Mouse (Mus musculus) urinary bladder, adult 18-20 months (tissue): Measurements from ENCODE around the gene Ascl2.
A peak's percentile ranks its signal among the peaks of the same experiment; 100 is the strongest.

Experiments used
- DNase-seq, 2 experiments: peaks; one replicate each; pipeline ENCODE4 v3.0.0; 2022; ENCODE audit warnings: low spot score in 2 of 2, mixed read lengths in 2 of 2

Ascl2 gene

DNA sequence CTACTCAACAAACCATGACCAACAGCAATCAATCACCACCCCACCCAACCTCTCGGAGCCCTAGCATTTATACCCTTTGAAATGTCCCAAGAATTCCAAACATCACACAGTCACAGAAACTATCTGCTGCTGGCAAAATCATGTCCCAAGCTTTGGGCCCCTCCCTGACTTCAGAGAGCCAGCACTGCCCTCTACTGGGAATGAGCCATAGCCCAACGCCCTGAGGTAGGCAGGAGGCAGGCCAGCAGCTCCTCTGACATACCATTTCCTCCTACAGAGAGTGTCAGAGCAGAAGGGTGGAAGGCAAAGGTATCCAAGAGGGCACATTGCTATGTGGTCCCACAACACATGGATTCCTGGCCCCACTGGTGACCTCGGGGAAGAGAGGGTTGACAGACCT lies 33.6 kb upstream of the Ascl2 start:
- no peak for DNase-seq

GRCm38 (mm10) chr7:142997403-142998150 lies 28.5 kb upstream of the Ascl2 start:
- no peak for DNase-seq

GRCm38 (mm10) chr7:142996998-142997397 lies 27.9 kb upstream of the Ascl2 start:
- DNase-seq: no peak

DNA sequence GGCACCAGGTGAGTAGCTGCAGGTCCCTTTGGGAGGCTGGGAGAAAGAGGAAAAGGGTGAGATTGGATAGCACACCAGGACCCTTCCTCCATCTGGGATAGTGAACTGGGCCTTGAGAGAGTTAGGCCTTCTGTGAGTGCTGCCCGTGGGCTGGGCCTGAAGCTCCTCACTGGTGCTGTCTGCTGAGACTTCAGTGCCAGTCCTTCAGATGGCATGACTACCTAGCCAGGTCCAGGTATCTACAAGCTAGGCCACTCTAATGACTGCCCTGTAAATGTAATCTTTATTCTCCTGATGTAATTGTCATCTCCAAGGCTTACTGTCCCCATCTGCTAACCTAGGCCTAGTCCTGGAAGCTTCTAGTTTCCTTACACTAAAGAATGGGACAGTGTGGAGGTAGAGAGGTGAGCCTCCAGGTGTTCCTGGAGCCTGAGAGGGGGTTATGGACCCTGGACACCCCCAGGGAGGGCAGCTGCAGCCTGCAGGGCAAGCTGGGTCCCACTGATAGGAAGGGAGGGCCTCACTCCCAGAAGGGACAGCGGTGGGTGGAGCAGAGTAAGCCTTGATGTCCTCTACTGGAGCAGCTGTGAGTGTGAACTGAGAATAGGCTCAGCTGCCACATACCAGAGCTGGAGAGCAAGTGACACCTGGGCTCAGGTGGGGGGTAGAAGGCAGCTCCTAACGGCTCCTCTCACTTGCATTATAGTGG lies 26.7 kb upstream of the Ascl2 start:
- no peak for DNase-seq

DNA sequence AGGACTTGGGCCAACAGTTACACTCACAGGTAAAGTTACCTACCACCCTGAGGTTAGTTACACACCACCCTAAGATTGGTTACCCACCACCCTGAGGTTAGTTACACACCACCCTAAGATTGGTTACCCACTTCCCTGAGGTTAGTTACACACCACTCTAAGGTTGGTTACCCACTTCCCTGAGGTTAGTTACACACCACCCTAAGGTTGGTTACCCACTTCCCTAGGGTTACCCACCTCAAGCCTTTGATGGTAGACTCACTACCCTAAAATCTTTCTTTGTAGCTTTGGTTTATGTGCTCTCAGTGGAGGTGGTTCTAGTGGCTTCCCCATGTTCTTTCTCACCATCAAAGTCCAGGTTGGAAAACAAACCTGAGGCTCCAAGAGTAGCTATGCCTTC lies 25.9 kb upstream of the Ascl2 start:
- DNase-seq: no peak

- DNase-seq: no peak
Observed at GRCm38 (mm10) chr7:142987718-142988117, 18.7 kb upstream of the Ascl2 start.

GRCm38 (mm10) chr7:142985146-142985545 lies 16.1 kb upstream of the Ascl2 start:
- DNase-seq: no peak

DNA sequence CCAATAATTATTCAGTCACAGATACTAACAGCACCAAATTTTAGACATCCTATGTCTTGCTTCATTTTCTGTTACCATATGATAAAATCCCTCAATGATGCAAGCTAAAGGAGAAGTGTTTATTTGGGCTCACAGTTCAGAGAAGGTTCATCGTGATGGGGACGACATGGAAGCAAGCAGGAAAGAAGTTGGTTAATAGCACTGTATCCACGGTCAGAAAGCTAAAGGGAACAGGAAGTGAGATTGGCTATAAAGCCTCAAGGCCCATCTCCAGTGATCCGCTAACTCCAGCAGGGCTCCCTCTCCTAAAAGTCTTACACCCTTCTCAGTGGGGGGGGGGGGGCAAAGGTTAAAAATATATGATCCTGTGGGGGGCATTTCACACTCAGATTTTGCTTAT lies 12.8 kb upstream of the Ascl2 start:
- no peak for DNase-seq

DNA sequence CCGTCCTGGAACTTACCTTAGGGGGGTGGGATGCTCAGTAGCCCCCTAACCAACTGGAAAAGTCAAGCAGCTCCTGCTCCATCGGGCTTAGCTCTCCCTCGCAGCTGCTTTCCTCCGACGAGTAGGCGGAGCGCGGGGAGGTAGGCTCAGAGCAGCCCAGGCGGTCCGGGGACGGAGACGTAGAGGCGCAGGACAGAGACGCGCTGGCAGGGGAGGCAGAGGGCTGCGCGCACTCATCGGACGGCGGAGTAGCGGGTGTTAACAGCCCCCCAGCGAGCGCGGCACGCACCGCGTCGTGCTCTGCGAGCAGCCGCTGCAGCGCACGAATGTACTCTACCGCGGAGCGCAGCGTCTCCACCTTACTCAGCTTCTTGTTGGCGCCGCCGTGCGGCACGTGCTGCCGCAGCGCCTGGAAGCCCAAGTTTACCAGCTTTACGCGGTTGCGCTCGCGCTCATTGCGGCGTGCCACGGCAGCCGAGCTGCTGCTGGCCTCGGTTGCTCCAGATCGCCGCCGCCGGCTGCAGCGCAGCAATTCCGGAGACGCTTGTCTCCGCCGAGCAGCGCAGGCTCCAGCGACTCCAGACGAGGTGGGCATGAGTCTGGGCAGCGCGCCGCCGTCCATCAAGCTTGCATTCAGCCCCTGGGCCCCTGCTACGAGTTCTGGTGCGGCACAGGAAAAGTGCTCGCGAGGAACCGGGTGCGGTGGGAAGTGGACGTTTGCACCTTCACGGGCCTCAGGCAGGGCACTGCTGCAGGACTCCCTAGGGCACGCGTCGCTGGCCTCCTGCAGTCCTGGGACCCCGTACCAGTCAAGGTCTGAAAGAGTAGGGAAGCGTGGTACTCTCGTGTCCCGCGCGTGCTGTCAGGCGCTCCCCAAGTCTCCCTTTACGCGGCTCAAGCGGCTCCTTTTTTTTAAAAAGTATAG lies 918 bp downstream of the Ascl2 start:
- peak; percentile 62 to 65 for DNase-seq

- peak; percentile 71 to 82 for DNase-seq
Observed at GRCm38 (mm10) chr7:142967414-142967883, 1.6 kb downstream of the Ascl2 start.

- no peak for DNase-seq
Observed at GRCm38 (mm10) chr7:142959752-142960151, 9.3 kb downstream of the Ascl2 start.

DNA sequence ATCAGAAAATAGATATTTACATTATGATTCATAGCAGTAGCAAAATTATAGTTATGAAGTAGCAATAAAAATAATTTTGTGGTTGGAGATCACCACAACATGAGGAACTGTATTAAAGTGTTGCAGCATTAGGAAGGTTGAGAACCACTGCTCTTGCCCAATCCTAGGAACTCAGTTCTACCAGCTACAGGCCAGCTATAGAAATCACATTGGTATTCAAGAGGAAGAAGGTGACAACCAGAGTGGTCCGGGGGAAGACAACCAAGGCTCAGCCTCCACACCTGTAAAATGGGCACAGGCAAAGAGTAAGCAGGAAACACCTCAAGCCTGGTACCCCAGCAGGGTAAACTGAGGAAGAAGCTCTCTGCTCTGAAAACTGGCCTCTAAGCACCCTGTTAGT lies 10.2 kb downstream of the Ascl2 start:
- DNase-seq: no peak

DNA sequence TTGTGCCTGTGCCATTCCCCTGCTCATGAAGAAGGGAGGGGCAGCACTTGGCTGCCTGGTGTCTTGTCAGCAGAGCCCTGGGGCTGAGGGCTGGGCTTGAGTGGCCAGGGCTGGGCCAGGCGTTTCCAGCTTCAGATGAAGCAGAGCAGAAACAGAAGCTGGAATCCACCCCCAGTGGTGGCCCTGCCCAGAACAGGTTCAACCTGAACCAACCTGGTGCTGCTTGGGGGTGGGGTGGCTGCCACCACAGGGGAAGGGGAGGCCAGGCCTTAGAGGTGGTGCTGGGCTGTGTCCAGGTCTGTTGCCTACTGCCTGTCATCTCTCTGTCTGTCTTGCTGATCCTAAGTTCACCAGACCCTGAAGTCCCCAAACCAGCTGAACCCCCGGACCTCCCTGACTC lies 13.0 kb downstream of the Ascl2 start:
- DNase-seq: peak; percentile 33 to 45

- DNase-seq: no peak
Observed at GRCm38 (mm10) chr7:142949568-142949967, 19.5 kb downstream of the Ascl2 start.

DNA sequence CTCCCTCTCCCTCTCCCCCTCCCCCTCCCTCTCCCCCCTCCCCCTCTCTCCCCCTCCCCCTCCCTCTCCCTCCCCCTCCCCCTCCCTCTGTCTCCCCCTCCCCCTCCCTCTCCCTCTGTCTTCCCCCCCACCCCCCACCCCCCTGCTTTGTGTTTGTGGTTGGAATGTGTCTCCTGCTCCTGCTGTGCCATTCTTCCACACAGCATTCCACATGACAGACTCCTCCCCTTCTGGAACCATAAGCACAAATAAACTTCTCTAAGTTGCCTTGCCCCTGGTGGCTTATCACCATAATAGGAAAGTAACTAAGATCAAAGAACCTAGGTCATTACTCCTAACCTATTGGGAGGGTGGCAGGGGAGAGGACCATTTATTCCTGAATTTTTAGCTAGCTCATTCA lies 31.4 kb downstream of the Ascl2 start:
- DNase-seq: no peak

DNA sequence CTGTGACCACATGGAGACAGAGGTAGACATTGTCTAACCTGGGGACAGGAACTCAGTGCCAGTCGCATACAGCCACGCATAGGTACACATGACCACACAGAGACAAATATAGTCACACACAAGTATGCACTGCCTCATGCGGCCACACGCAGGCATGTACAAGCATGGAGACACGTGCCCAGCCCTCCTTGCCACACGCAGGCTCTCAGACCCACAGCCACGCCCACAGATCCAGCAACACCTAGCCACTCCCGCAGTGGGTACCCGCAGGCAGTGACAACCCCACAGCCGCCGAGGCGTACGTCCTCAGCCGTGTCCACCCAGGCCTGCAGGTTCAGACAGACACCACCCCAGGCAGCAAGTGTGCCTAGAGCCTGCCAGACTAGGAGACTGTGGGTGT lies 33.4 kb downstream of the Ascl2 start:
- peak; percentile 35 to 52 for DNase-seq

DNA sequence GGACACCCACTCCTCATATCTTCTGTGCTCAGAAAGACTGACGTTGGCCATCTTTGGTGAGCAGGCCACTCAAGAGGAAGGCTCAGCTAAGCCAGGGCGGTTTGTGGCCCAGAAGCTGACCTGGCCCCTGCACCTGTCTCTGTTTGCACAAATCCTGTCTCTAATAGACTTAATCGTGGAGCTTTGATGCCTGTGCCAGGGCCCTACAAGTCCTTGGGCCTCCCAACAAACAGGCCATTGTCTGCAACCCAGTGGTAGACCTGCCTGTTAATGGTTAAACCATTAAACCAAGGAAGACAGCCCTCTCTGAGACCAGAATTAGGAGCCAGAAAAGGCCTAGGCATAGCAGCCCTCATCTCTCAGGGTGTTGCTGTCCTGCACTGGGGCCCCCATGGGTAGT lies 36.6 kb downstream of the Ascl2 start:
- no peak for DNase-seq

DNA sequence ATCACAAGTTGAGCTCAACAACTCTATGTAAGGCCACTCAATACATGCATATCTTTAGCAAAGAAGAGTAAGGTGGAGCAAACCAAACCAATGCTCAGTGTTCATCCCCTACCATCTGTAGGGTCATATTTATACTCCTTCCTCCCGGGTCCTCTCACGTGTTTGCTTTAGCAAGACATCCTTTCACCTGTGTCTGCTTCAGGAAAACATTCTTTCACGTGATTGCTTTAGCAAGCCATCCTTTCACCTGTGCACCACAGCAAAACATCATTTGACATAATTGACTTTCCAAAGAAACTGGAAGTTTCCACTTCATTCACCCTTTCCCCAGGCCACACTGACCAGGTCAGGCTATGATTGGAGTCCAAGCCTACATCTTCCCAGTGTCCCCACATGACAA lies 38.0 kb downstream of the Ascl2 start, which contains the start of gene Th:
Th (minus strand) TSS at position 101 of the 400 bp plus-strand sequence.
- no peak for DNase-seq

DNA sequence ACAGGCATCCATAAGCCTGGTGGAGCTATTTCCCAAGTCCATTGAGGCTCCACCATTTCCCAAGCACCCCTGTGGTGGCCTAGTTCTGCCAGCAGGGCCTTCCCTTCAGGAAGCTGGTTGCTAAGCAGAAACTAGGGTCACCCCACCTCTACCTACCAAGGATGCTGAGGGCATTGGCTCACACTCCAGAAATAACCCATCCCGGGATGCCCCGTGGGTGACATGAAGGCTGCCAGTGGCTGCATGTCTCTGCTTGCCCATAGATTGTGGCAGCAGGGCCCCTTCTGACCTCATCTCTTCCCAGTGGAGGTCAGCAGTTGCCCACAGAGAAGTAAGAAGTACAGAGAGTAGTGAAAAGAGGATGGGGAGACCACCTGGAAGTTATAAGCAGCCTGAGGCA lies 39.5 kb downstream of the Ascl2 start:
- DNase-seq: no peak

GRCm38 (mm10) chr7:142927293-142927692 lies 41.8 kb downstream of the Ascl2 start:
- no peak for DNase-seq

DNA sequence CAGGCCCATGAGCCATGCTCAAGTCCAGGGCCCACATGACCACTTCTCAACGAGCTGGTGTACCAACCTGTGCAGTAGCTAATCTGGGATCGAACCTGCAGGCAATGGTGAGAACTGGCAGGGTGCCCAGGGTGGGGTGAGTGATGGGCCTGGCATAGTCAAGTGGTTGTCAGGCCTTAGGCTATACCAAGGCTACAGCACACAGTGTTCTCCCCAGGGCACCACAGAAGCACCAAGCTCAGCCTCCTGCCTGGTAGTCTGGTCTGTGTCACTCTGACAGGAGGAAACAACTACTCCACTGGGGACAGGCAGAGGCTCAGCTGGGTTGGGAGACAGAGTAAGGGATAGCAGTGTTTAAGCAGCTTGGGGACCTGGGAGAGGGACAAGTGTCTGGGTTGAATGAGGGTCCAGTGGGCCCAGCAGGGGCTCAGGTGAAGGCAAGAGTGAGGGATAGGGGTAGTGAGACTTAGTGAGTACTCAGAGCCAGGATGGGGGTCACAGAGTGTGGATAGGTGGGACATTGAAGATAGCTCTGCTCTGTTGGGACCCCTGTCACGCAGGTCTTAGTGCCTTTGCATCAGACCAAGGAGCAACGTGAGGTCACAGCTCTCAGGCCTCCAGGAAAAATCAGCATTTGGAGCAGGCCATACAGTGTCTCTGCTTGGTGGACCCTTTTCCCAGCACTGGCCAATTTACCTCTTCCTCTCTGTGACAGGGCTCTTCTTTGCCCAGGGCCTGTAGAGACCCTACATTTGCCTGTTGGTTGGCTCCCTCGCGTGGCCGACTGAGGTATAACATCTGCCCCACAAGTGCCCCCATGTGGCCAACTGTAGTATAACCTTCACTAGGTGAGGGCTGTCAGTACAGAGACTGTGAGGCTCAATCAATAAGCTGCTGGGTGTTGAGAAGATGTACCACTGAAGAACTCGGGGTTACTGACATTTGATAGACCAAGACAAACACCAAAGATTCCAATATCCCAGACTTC lies 50.1 kb downstream of the Ascl2 start:
- peak; percentile 66 to 86 for DNase-seq
